Mouse (Mus musculus) lung, adult 2 months (tissue): ENCODE data around the gene Cldn15.

Experiments
- CTCF ChIP-seq: fragments of 200-500 bp; IDR thresholded peaks from 2 replicates; pipeline ENCODE4 v1.5.1; 2011; ENCODE audit warnings: mild to moderate bottlenecking, low read length, control low read depth; ENCODE audit not compliant: insufficient read depth
- POLR2A ChIP-seq: fragments of 200-500 bp; IDR thresholded peaks from 2 replicates; pipeline ENCODE4 v1.6.1; 2011; ENCODE audit warnings: low read depth, mild to moderate bottlenecking, control low read depth, low read length, borderline replicate concordance; ENCODE audit errors: extremely low read depth

GRCm38 (mm10) chr5:137007276-137007675 is 40.9 kb downstream of the Cldn15 start:
- no peak for TF ChIP-seq CTCF
- no peak for TF ChIP-seq POLR2A
